ENCODE assay signal across 8 mouse cellular contexts in the genomic region with DNA sequence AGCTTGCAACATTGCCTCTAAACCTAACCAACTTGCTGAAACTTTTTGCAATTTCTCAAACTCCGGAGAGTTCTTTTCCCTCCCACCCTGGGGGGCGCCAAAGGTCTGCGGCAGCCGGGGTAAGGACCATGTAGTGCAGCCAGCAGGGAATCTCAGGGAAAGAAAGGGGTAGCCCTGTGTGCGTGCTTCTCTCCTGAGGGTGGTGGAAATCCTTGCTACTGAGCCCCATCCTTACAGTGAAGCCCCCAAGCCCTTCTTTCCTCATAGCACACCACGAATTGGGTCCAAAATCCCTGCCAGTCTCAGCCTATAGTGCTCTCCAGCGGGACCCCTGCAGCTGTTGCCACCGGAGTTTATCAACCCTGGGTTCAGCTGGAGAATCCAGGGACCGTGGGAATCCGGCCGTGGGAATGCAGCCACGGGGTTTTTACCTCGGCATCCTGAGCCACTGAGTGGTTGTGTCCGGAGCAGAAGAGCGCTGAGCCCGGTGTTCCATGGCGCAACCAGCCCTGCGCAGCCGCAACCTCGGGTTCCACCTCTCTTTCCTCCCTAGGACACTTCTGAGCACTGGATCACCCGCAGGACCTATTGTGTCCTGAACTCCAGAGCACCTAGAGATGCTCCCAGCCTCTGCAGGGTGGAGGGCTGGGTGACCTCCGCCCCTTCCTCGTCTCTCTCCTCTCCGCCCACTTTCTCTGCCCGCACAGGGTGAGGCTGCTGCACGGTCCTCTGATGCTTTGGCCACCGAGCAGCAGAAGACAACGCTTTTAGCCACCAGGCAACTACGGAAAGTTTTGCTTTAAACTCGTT. TPM values are rescaled to one million over a fixed set of nuclear protein-coding genes. Genes with fewer than 3 reads are reported as not detected.
DNase-seq lines count a peak whose midpoint lies in the region; ATAC-seq and TF ChIP-seq lines count a peak whose summit lies in the region.

A gene (minus strand): TSS at position 760 of the 810 bp plus-strand sequence.

- H3K9ac ChIP-seq in forebrain, embryonic 12.5 days, result peak within 1 kb of the TSS; percentile 57
- H3K9ac ChIP-seq in heart, embryonic 15.5 days, result peak within 1 kb of the TSS; percentile 53
- 0 out of 2 replicates have a peak within 1 kb of the TSS, but pooled peaks have one; percentile 36 for H3K9ac ChIP-seq in lung, postnatal 0 days (replicated peaks; ENCODE audit: low read depth)

- no peak; the same call in 1 of the 2 replicates for TF ChIP-seq EP300 in lung, postnatal 0 days (IDR thresholded peaks at IDR 0.05)

- peaks cover 14% of the 10 kb centered on the region for H3K4me1 ChIP-seq in forebrain, embryonic 12.5 days
- H3K4me1 ChIP-seq in heart, embryonic 15.5 days (replicated peaks), result peaks cover 8% of the 10 kb centered on the region; the same call in 1 of the 2 replicates
- peaks cover 9% of the 10 kb centered on the region; the same call in 1 of the 2 replicates for H3K4me1 ChIP-seq in lung, postnatal 0 days (ENCODE audit: insufficient read depth, low read depth, low read length)

- H3K4me3 ChIP-seq in forebrain, embryonic 12.5 days (replicated peaks), result peak within 1 kb of the TSS; percentile 49
- peak within 1 kb of the TSS; percentile 60 for H3K4me3 ChIP-seq in heart, embryonic 15.5 days
- peak within 1 kb of the TSS; percentile 45 for H3K4me3 ChIP-seq in lung, postnatal 0 days (ENCODE audit: low read depth, low read length)

- H3K27ac ChIP-seq in forebrain, embryonic 12.5 days, result no peak within 1 kb of the TSS
- H3K27ac ChIP-seq in heart, embryonic 15.5 days, result no peak within 1 kb of the TSS
- no peak within 1 kb of the TSS for H3K27ac ChIP-seq in lung, postnatal 0 days (ENCODE audit: low read length)

- ATAC-seq in forebrain, embryonic 12.5 days (ENCODE audit: low FRiP score), result peak; percentile 87
- ATAC-seq in heart, embryonic 15.5 days (replicated peaks; ENCODE audit: insufficient number of reproducible peaks, insufficient read depth, low FRiP score, low read depth), result peak; percentile 87
- ATAC-seq in lung, postnatal 0 days, result peak; percentile 88

- no peaks in the 10 kb centered on the region for H3K9me3 ChIP-seq in forebrain, embryonic 12.5 days
- H3K9me3 ChIP-seq in heart, embryonic 15.5 days (replicated peaks), result no peaks in the 10 kb centered on the region
- no peaks in the 10 kb centered on the region for H3K9me3 ChIP-seq in lung, postnatal 0 days (ENCODE audit: low read length)

- peak; percentile 6 to 9 for DNase-seq in left cerebral cortex, adult 18-20 months (ENCODE audit: low spot score in 2 of 2)
- no peak for DNase-seq in left cerebral cortex, adult 11 months (ENCODE audit: low spot score)
- peak; percentile 84 for DNase-seq in kidney, postnatal 10 days
- DNase-seq in lung, postnatal 0 days (ENCODE audit: low spot score), result peak; percentile 80
- peak; percentile 73 for DNase-seq in ovary, postnatal 36 days (ENCODE audit: low spot score)
- no peak for DNase-seq in T-cell, adult 2 months (ENCODE audit: low spot score)

- H3K4me2 ChIP-seq in forebrain, embryonic 12.5 days, result peak within 1 kb of the TSS; percentile 92
- H3K4me2 ChIP-seq in heart, embryonic 15.5 days, result peak within 1 kb of the TSS; percentile 95
- H3K4me2 ChIP-seq in lung, postnatal 0 days (replicated peaks; ENCODE audit: low read depth, low read length), result peak within 1 kb of the TSS; percentile 77

- no peaks in the 10 kb centered on the region for H3K36me3 ChIP-seq in forebrain, embryonic 12.5 days (replicated peaks)
- H3K36me3 ChIP-seq in heart, embryonic 15.5 days, result no peaks in the 10 kb centered on the region
- H3K36me3 ChIP-seq in lung, postnatal 0 days (ENCODE audit: insufficient read depth, low read length), result no peaks in the 10 kb centered on the region

- under 1% methylated on average over 30 of the region's 30 CpGs for WGBS in forebrain, embryonic 12.5 days
- WGBS in heart, embryonic 15.5 days, result under 1% methylated on average over 30 of the region's 30 CpGs
- 2% methylated on average over 30 of the region's 30 CpGs for WGBS in lung, postnatal 0 days

- peak; percentile 82 for TF ChIP-seq CTCF in lung, postnatal 0 days (IDR thresholded peaks at IDR 0.05)

- H3K27me3 ChIP-seq in forebrain, embryonic 12.5 days, result peaks cover 21% of the 10 kb centered on the region
- H3K27me3 ChIP-seq in heart, embryonic 15.5 days, result peaks cover 8% of the 10 kb centered on the region; the same call in 1 of the 2 replicates
- no peaks in the 10 kb centered on the region for H3K27me3 ChIP-seq in lung, postnatal 0 days (replicated peaks; ENCODE audit: insufficient read depth, low read length)

RNA-seq across cellular contexts. Expression of the gene that starts here (rescaled TPM):
- 1 to 10 TPM; 1.0 to 1.3 TPM for total RNA-seq in left cerebral cortex, adult 18-20 months (2021)
- polyA plus RNA-seq in forebrain, embryonic 12.5 days (2016; fragmentation: Nextera tagmentation; extraction: Ambion mirVana), result 0.56 and 0.65 TPM in 2 replicates
- 1.2 and 1.3 TPM in 2 replicates for polyA plus RNA-seq in heart, embryonic 15.5 days (2015; fragmentation: Nextera tagmentation; extraction: Ambion mirVana)
- 0.63 and 0.74 TPM in 2 replicates for polyA plus RNA-seq in lung, postnatal 0 days (2015; fragmentation: Nextera tagmentation; extraction: Ambion mirVana)

Comparison
In these comparisons a context has a peak if more than half of its experiments do, and no peak if none do; other contexts are left out.
1. DNase-seq: peak in left cerebral cortex, adult 18-20 months (2 of 2), kidney, postnatal 10 days (single experiment) and ovary, postnatal 36 days (single experiment); none in left cerebral cortex, adult 11 months (single experiment) and T-cell, adult 2 months (single experiment).
2. Peak in ATAC-seq, H3K4me3 ChIP-seq, H3K9ac ChIP-seq and H3K4me2 ChIP-seq in forebrain, embryonic 12.5 days; RNA of the gene not detected or under 1 TPM.
3. Peak in DNase-seq, ATAC-seq, H3K4me3 ChIP-seq, H3K9ac ChIP-seq and H3K4me2 ChIP-seq in lung, postnatal 0 days; RNA of the gene not detected or under 1 TPM.
4. Peak in every context shown above with its lines, with median percentiles within 50 percentile points of each other: ATAC-seq, H3K4me2 ChIP-seq, H3K4me3 ChIP-seq and H3K9ac ChIP-seq.